Mouse (Mus musculus) ES-E14 (cell line): ENCODE measurements around the gene Pou3f3. TPM values are rescaled to one million over a fixed set of nuclear protein-coding genes. Genes with fewer than 3 reads are reported as not detected.

Experiments used
- DNase-seq: peaks from one replicate; pipeline ENCODE4 v3.0.0-alpha.2; 2013; ENCODE audit warnings: low read depth, low spot score
- H3K27ac ChIP-seq: 2 replicates; pipeline ENCODE4 v1.5.1; 2012; ENCODE audit warnings: low read depth, mild to moderate bottlenecking, low read length, moderate library complexity, mixed read lengths; ENCODE audit not compliant: poor library complexity, insufficient read depth, severe bottlenecking
- H3K36me3 ChIP-seq: 2 replicates; pipeline ENCODE4 v1.6.1; 2012; ENCODE audit warnings: mild to moderate bottlenecking, low read length, moderate library complexity, mixed read lengths; ENCODE audit not compliant: control insufficient read depth, poor library complexity, insufficient read depth, severe bottlenecking
- H3K4me1 ChIP-seq, 2 experiments: fragments of 150-350 bp in 1 of 2; sonication (generic) in 1 of 2; 2 replicates each; pipeline ENCODE4 v1.6.1; 2012; ENCODE audit warnings: low read length in 2 of 2, mild to moderate bottlenecking in 1 of 2, mixed read lengths in 1 of 2; ENCODE audit not compliant: control insufficient read depth in 2 of 2, insufficient read depth in 2 of 2, poor library complexity in 1 of 2
- H3K4me3 ChIP-seq, 2 experiments: fragments of 150-350 bp in 1 of 2; sonication (generic) in 1 of 2; 2 replicates each; pipeline ENCODE4 v1.5.1; 2012; ENCODE audit warnings: low read length in 2 of 2, low read depth in 1 of 2, mild to moderate bottlenecking in 1 of 2, mixed read lengths in 1 of 2; ENCODE audit not compliant: insufficient read depth in 1 of 2, poor library complexity in 1 of 2, severe bottlenecking in 1 of 2
- H3K9ac ChIP-seq: 2 replicates; pipeline ENCODE4 v1.6.1; 2012; ENCODE audit warnings: low read depth, mild to moderate bottlenecking, low read length, mixed read lengths; ENCODE audit not compliant: poor library complexity, insufficient read depth, severe bottlenecking
- H3K9me3 ChIP-seq: fragments of 150-350 bp; sonication (generic); 2 replicates; pipeline ENCODE4 v1.6.1; 2012; ENCODE audit warnings: low read depth, mild to moderate bottlenecking, low read length; ENCODE audit not compliant: control insufficient read depth, insufficient read depth
- CHD2 ChIP-seq: IDR thresholded peaks from 2 replicates; pipeline ENCODE4 v1.6.1; 2014; ENCODE audit warnings: mild to moderate bottlenecking, low read depth, low read length, inconsistent platforms
- HCFC1 ChIP-seq: IDR thresholded peaks from 2 replicates; pipeline ENCODE4 v1.6.1; 2012; ENCODE audit warnings: low read length, inconsistent platforms, borderline replicate concordance; ENCODE audit not compliant: insufficient read depth
- MAFK ChIP-seq: IDR thresholded peaks from 2 replicates; pipeline ENCODE4 v1.6.1; 2014; ENCODE audit warnings: mild to moderate bottlenecking, low read depth, low read length, inconsistent platforms; ENCODE audit not compliant: insufficient read depth
- ZC3H11A ChIP-seq: IDR thresholded peaks from 2 replicates; pipeline ENCODE4 v1.6.1; 2012; ENCODE audit warnings: low read depth, mild to moderate bottlenecking, inconsistent platforms, low read length, borderline replicate concordance
- ZNF384 ChIP-seq: IDR thresholded peaks from 2 replicates; pipeline ENCODE4 v1.6.1; 2012; ENCODE audit warnings: low read depth, low read length, inconsistent platforms
- in situ Hi-C, 2 experiments: fragments of 600-800 bp; cut with MboI; formaldehyde crosslinking; loops; one replicate each; pipeline ENCODE4 v1.15.1; 2025; ENCODE audit warnings: low sequenced_read_pairs in 2 of 2, inconsistent platforms in 1 of 2; ENCODE audit not compliant: unreplicated experiment in 2 of 2
- total RNA-seq: library from RNA; depleted of rRNA; stranded (reverse); fragments of 300-350 nt; gene quantifications from 2 replicates; pipeline ENCODE4 v1.2.3, GENCODE M21; 2012

The Pou3f3 gene
- total RNA-seq, 1 experiment, result 0.31 TPM

DNA sequence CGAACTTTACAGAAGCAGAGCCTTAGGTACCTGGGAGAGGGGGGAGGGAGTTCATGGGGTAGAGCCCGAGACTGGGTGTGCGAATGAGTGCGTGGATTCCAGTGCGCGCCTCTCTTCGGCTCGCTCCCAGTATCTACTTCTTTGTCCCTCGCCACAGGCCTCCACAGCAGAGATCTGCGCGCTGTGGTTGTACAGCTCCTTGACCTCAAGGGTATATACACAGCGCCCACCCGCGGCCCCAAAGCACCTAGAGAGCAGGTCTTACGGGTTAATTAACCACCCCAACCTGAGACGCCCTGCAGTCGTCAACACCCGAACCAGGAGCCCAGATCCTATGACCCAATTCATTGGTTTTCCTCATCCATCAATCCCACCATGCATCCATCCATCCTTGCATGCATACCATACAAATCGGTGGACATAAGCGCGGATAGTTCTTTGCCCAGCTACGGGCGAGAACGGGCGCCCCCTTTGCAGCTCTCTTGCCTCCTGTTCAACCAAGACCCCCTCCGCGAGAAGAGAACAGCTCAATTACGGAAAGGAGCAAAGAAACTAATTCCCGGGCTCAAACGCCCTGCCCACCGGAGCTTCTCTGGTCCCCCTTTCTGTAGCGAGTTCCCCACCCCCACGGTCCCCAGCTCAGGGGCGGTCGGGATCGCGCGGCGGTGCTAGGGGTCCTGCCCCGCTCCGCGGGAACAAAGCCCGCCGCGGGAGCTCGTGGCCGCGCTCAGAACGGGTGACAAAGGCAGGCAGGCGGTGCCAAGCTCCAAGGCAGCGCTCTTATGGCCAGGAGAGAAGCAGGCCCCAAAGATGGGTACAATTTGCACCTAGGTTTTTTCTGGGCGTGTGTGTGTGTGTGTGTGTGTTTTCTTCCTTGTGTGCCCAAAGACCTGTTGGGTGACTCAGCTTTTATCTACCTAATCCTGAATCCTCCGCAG lies 9.1 kb upstream of the Pou3f3 start:
- no peak for DNase-seq
- Histone ChIP-seq H3K9ac (no peak overlapping the region), H3K36me3 (no peaks in the 10 kb centered on the region), H3K27ac (no peak overlapping the region), H3K4me1 (no peaks in the 10 kb centered on the region; a peak in 1 of 4 replicates), H3K9me3 (no peaks in the 10 kb centered on the region), H3K4me3 (peak overlapping the region; percentile 46 to 47; a peak in 3 of 4 replicates)
- in situ Hi-C loops, result no loop called here
- TF ChIP-seq HCFC1 (no peak), MAFK (peak; percentile 42; the same call in 1 of the 2 replicates)

- no peak for DNase-seq
- in situ Hi-C loops, result no loop called here
- no peaks in the 10 kb centered on the region for H3K36me3 ChIP-seq
- H3K9me3 ChIP-seq, result no peaks in the 10 kb centered on the region
- no peak for TF ChIP-seq ZC3H11A
- TF ChIP-seq HCFC1, result no peak
- TF ChIP-seq CHD2, result no peak
- no peak for TF ChIP-seq ZNF384
- no peak for TF ChIP-seq MAFK
- no peak overlapping the region for H3K27ac ChIP-seq
- no peaks in the 10 kb centered on the region; a peak in 1 of 4 replicates for H3K4me1 ChIP-seq
- H3K4me3 ChIP-seq, result no peak overlapping the region
- H3K9ac ChIP-seq, result no peak overlapping the region
Measured at GRCm38 (mm10) chr1:42687271-42687670, 8.3 kb upstream of the Pou3f3 start.

DNA sequence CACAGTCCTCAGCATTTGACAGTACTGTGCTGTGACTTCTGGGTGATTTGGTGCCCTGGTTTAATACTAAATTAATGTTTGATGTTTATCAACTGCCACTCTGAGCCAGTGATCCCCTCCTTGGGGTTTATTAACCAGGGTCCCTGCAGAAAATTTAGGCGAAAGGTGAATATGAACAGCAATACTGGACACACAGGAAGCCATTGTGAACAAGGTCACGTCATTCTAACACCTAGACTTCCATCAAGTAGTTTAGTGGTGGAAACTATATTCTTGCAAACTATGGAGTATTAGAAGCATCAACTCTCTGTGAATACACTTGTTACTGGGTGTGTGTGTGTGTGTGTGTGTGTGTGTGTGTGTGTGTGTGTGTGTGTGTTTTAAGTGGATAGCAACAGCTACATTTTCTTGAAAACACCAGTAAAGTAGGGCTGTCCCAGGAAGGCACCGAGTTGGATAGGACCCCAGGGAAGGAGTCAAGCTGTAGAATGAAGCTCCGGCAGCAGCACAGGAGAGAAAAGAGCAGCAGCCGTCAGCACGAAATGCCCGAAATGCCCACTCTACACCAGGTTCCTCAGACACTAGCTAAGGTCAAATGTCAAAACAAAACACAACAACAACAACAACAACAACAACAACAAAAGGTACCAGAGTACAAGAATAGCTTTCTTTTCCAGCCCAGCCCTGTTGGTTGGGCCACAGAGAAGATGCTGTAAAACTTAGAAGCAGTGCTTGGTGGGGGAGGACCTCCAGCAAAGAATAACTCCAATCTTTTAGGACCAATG lies 7.6 kb upstream of the Pou3f3 start:
- no peak overlapping the region for H3K27ac ChIP-seq

DNA sequence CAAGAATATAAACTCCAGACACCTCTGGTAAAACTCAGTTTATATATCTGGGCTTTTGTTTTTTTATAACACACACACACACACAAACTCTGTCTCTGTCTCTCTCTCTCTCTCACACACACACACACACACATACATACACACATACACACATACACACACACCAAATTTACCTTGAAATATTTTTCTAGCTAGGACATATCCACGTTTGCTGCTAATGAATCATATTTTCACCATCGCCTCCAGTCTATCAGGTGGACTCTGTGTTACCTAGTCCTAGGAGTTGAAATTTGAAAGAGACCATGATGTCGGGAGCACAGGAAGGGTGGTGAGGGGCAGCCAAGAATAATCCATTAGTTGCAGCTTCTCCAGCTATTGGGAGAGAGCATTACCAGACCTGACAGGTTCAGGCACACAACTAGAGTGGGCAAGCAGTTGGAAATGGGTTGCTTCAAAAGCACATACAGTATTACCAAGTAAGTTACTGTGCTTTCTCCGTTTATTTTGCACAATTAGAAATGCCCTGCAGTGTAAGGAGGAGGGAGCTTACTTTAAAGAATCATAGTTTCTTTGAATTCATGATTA lies 6.9 kb upstream of the Pou3f3 start:
- H3K4me1 ChIP-seq, result no peaks in the 10 kb centered on the region; a peak in 2 of 4 replicates
- TF ChIP-seq ZC3H11A (no peak), CHD2 (no peak)
- H3K9me3 ChIP-seq, result no peaks in the 10 kb centered on the region
- in situ Hi-C loops, result no loop called here
- no peak overlapping the region for H3K27ac ChIP-seq
- no peaks in the 10 kb centered on the region for H3K36me3 ChIP-seq
- no peak for DNase-seq
- H3K9ac ChIP-seq, result no peak overlapping the region
- H3K4me3 ChIP-seq, result no peak overlapping the region

More for the DNA sequence above, 7.6 kb upstream of the Pou3f3 start:
- no peak overlapping the region for H3K9ac ChIP-seq
- TF ChIP-seq MAFK, result no peak
- TF ChIP-seq ZNF384, result no peak
- DNase-seq, result no peak
- no peaks in the 10 kb centered on the region for H3K9me3 ChIP-seq
- no peaks in the 10 kb centered on the region; a peak in 1 of 4 replicates for H3K4me1 ChIP-seq
- H3K36me3 ChIP-seq, result no peaks in the 10 kb centered on the region
- in situ Hi-C loops, result no loop called here
- no peak overlapping the region for H3K4me3 ChIP-seq
